Mouse (Mus musculus): ENCODE measurements around the gene Tom1l1.

- TF ChIP-seq CTCF (IDR thresholded peaks at IDR 0.05): no peak
- TF ChIP-seq EP300 (IDR thresholded peaks at IDR 0.05): no peak
Observed at GRCm38 (mm10) chr11:90690361-90690760, 2.2 kb upstream of the Tom1l1 start.
